Mouse (Mus musculus) macrophage (primary cell): ENCODE data around the gene Tbrg4. TPM values are rescaled to one million over a fixed set of nuclear protein-coding genes. Genes with fewer than 3 reads are reported as not detected.

Experiments
- H3K27ac ChIP-seq: fragments of 350-480 bp; formaldehyde crosslinking; 2 replicates; pipeline ENCODE4 v1.9.0; 2021
- H3K36me3 ChIP-seq: fragments of 350-480 bp; formaldehyde crosslinking; 2 replicates; pipeline ENCODE4 v1.9.0; 2021; ENCODE audit errors: inconsistent target
- H3K4me3 ChIP-seq: fragments of 350-480 bp; formaldehyde crosslinking; 2 replicates; pipeline ENCODE4 v1.9.0; 2021; ENCODE audit errors: inconsistent target
- H3K79me2 ChIP-seq: fragments of 350-480 bp; formaldehyde crosslinking; 2 replicates; pipeline ENCODE4 v1.9.0; 2021; ENCODE audit errors: inconsistent target
- WGBS: methylation state at CpG from one replicate; pipeline ENCODE4 v1.1.7; 2026; ENCODE audit warnings: inconsistent platforms; ENCODE audit not compliant: missing documents; 5-methylcytosine and 5-hydroxymethylcytosine counted together
- polyA plus RNA-seq: library from polyadenylated mRNA; stranded (reverse); fragments of 250-400 nt; gene quantifications from 3 replicates; pipeline ENCODE4 v1.2.4, GENCODE M21; 2018; ENCODE audit warnings: inconsistent platforms

Gene Tbrg4
- polyA plus RNA-seq, 1 experiment from 2014 or later, result 15.0 TPM

DNA sequence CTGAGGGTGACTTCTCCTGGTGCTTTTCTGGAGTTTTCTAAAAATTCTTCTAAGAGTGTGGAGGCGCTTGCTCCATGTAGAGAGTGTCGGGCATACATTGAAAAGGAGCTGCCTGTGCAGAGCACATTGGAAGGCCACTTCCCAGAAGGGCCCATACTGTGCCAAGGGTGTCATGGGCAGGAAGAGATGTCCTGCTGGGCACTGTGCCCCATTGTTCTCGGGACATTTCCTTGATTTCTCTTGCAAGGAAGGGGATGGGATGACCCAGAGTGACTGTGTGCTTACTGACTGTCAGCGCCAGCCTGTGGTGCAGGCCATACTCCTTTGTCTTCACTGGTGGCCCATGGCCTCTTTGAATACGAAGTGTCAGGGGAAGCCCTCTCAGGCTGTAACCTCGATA, 13.2 kb upstream of the Tbrg4 start:
- no peak overlapping the region for H3K4me3 ChIP-seq
- no peaks in the 10 kb centered on the region for H3K36me3 ChIP-seq
- no peaks in the 10 kb centered on the region for H3K79me2 ChIP-seq
- no peak overlapping the region for H3K27ac ChIP-seq
- WGBS, result 81% methylated on average over 6 of the region's 6 CpGs

DNA sequence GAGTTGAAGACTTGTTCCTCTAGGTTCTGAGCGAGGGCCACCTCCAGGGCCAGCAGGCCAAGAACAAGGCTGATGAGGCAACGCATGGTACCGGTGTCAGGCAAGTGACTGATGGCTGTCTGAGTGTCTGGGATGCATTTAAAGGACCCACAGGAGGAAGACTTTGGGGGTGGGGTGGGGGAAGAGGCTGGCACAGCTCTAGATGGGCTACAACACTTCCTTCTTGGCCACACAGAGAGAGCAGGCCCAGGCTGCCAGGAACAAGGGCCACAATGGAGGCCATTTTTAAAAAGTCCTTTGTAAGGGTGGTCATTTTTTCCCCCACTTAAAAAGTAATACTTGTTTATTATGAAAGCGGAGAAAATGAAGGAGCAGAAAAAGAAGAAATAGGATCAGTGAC, 12.7 kb upstream of the Tbrg4 start, which contains the start of gene Wap:
TSS of gene Wap (minus strand) at position 101 of the 400 bp plus-strand sequence.
- no peak within 1 kb of the TSS for H3K4me3 ChIP-seq
- no peak within 1 kb of the TSS for H3K27ac ChIP-seq
- no peaks in the 10 kb centered on the region for H3K36me3 ChIP-seq
- 97% methylated on average over 4 of the region's 4 CpGs for WGBS
- no peaks in the 10 kb centered on the region for H3K79me2 ChIP-seq

DNA sequence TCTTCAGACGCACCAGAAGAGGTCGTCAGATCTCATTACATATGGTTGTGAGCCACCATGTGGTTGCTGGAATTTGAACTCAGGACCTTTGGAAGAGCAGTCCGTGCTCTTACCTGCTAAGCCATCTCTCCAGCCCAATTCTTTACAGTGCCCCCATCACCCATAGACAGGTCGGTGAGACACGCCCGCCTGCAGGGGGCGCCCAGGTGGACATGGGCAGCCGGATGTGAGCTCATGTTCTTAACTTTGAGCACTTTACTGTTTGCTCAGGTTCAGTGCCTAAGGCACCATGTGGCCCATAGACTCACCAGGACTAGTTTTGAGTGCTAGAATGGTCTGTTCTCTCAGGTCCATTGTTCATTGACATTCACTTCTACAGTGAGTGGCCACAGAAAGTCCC, 10.3 kb upstream of the Tbrg4 start:
- Histone ChIP-seq H3K4me3 (no peak overlapping the region), H3K27ac (no peak overlapping the region), H3K36me3 (no peaks in the 10 kb centered on the region), H3K79me2 (no peaks in the 10 kb centered on the region)
- 83% methylated on average over 8 of the region's 8 CpGs for WGBS

DNA sequence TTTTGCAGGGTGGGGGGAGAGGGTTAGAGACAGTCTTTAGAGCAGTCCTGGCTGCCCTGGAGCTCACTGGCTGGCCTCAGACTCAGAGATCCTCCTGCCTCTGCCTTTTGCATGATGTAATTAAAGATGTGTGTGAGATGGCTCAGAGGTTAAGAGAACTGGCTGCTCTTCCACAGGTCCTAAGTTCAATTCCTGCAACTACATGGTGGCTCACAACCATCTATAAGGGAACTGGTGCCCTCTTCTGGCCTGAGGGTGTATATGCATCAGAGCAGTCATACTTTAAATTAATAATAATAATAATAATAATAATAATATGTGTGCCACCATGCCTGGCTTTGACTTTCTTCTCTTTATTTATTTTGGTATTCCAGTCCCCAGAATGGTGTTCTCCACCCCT, 3.8 kb upstream of the Tbrg4 start:
- no peaks in the 10 kb centered on the region for H3K36me3 ChIP-seq

DNA sequence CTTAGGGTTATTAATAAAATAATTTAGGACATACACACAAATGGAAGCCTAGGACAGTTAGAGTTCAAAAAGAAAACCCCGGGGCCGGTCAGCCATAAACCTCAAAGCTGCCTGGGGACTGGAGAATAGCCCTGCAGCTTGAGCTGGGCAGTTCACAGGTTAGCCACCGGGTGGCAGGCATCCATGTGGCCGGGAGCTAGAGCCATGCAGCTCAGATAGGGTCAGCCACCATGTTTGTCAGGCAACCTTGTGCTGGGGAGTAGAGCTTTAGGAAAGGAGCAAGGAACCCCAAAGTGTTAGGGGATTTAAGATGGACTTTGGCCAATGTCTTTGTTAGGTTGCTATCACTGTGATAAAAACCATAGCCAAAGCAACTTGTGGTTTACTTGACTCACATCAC, 2.7 kb upstream of the Tbrg4 start:
- Histone ChIP-seq H3K36me3 (peaks cover 4% of the 10 kb centered on the region; the same call in 1 of the 2 replicates), H3K27ac (peak overlapping the region; percentile 92), H3K79me2 (peaks cover 28% of the 10 kb centered on the region), H3K4me3 (no peak overlapping the region)
- WGBS, result 48% methylated on average over 4 of the region's 4 CpGs

More for the DNA sequence above, 3.8 kb upstream of the Tbrg4 start:
- Histone ChIP-seq H3K4me3 (no peak overlapping the region), H3K79me2 (peaks cover 17% of the 10 kb centered on the region), H3K27ac (no peak overlapping the region)

DNA sequence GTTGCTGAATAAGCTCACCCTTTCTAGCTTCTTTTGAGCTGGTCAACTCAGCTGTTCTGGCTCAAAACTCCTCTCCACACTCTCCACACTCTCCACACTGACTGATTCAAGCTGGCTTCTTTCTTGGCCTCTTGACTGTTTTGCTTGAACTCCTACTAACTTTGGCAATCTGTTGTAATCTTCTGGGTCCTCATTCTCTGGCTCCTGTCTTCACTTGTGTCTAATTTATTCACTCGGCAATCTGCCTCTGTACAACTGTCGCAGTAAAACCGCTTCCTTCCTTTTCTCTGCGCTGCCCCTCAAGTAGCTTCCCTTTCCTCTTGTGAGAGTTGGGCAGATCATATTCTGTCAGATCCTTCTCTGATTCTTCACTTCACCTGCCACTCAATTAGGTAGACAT, 1.9 kb upstream of the Tbrg4 start:
- Histone ChIP-seq H3K4me3 (peak overlapping the region; percentile 91; the same call in 1 of the 2 replicates), H3K79me2 (peaks cover 36% of the 10 kb centered on the region), H3K36me3 (peaks cover 12% of the 10 kb centered on the region; the same call in 1 of the 2 replicates), H3K27ac (peak overlapping the region; percentile 92)
- WGBS, result 3% methylated on average over 4 of the region's 4 CpGs

DNA sequence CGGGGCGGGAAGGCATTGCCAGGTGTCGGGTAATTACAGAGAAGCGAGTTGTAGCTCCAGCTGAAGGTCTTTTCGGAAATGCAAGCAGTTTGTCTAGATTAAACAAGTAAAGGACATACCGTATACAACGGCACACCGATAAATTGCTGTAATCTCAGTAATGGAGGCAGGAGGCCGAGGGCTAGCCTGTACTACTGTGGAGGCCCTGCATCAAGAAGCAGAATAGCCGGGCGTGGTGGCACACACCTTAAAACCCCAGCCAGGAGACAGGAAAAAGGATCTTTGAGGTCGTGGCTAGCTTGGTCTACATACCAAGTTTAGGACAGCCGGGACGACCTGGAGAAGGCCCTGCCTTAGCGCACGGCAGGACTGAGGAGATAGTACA, 513 bp upstream of the Tbrg4 start:
- peaks cover 25% of the 10 kb centered on the region for H3K36me3 ChIP-seq
- peaks cover 50% of the 10 kb centered on the region for H3K79me2 ChIP-seq
- H3K4me3 ChIP-seq, result peak overlapping the region; percentile 91
- WGBS, result 12% methylated on average over 16 of the region's 16 CpGs
- peak overlapping the region; percentile 92 for H3K27ac ChIP-seq

DNA sequence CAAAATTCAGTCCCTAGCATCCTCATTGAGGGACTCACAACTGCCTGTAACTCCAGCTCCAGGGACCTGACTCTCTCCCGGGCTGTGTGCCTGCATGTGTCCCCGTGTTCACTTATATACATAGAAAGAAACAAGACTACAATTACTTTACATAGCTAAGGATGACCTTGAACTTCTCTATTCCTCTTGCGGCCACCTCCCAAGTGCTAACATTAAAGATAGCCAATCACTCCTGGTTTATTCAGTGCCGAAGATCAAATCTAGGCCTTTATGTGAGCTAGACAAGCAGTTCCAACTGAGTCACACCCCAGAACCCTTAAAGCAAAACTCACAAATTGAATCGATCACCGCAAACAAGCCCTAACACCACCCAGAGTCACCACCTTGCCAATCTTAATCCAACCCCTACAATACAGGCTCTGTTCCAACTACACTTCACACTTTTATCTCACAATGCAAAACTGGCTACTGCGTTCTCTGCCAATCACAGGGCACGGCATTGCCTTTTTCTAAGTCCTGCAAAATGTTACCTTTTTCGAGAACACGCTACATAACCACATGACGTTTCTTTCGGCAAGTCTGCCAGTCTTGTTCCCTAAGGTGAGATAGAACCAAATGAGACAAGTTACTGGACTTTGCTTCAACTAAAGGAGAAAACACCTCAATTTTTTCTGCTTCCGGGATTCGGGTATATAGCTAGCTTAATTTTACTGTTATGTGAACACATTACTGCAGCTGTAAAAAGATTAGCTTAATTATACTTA, 1.1 kb downstream of the Tbrg4 start:
- peak overlapping the region; percentile 92 for H3K27ac ChIP-seq
- peaks cover 40% of the 10 kb centered on the region for H3K36me3 ChIP-seq
- peak overlapping the region; percentile 91 for H3K4me3 ChIP-seq
- 57% methylated on average over 14 of the region's 14 CpGs for WGBS
- H3K79me2 ChIP-seq, result peaks cover 58% of the 10 kb centered on the region

DNA sequence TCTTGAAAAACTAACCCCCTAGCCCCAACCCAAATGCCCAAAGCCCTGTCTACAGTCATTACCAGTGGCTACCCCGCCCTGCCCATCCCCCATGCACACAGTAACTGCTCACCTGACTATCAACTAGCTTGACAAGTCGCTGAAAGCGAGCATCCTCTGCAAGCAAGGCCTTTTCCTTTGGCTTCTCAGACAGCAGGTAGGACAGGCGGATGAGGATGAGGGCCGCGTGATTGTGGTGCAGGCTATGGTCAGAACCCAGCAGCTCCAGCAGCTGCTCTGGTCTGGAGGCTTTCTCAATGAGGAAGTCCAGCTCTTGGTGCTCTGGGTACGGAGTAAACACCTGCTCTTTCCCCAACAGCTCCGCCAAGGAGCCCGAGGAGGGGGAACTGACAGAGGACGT, 2.2 kb downstream of the Tbrg4 start:
- WGBS, result 33% methylated on average over 10 of the region's 10 CpGs
- Histone ChIP-seq H3K4me3 (no peak overlapping the region; the same call in 1 of the 2 replicates), H3K79me2 (peaks cover 58% of the 10 kb centered on the region), H3K36me3 (peaks cover 51% of the 10 kb centered on the region), H3K27ac (no peak overlapping the region)

DNA sequence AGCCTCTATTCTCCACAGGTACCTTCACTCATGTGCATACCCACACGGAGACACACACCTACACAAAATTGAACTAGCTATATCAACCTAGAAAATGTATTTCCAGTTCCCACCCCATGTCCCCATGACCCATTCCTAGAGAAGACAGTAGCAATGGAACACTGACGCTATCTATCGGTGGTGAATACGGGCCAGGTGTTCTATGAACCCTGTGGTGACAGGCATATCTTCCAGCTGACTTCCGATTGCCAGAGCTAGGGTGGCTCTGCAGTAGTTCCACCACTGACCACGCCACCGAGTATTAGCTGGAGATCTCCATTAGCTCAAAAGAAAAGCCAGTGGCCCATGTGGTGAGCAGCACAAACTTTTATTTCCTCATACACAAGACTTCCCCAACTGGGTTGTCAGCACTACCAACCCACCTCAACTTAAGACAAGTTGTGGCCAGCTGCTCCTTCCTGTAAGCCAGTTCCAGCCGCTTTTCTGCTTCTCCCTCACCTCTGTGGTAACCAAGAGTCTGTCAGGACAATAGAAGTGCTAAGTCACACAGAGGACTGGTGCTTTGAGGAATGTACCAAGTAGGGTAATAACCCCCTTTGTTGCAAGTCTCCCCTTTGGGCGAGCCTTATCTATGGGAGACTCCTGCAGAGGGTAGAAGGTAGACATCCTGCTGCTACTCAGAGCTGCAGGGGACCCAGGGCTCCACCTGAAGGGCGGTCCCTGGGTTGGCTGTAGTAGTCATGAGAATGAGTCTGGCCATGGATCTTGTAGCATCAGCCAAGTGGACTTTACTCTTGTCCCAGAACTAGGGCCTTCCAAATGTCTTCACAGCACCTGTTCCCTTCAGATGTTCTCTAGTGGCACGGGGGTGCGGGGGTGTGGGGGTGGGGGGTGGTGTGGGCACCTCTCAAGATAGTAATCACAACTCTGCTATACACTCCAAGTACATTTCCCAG, 10.3 kb downstream of the Tbrg4 start:
- Histone ChIP-seq H3K4me3 (no peak overlapping the region), H3K27ac (no peak overlapping the region), H3K36me3 (peaks cover 60% of the 10 kb centered on the region), H3K79me2 (peaks cover under 1% of the 10 kb centered on the region; the same call in 1 of the 2 replicates)
- WGBS, result 42% methylated on average over 12 of the region's 12 CpGs

DNA sequence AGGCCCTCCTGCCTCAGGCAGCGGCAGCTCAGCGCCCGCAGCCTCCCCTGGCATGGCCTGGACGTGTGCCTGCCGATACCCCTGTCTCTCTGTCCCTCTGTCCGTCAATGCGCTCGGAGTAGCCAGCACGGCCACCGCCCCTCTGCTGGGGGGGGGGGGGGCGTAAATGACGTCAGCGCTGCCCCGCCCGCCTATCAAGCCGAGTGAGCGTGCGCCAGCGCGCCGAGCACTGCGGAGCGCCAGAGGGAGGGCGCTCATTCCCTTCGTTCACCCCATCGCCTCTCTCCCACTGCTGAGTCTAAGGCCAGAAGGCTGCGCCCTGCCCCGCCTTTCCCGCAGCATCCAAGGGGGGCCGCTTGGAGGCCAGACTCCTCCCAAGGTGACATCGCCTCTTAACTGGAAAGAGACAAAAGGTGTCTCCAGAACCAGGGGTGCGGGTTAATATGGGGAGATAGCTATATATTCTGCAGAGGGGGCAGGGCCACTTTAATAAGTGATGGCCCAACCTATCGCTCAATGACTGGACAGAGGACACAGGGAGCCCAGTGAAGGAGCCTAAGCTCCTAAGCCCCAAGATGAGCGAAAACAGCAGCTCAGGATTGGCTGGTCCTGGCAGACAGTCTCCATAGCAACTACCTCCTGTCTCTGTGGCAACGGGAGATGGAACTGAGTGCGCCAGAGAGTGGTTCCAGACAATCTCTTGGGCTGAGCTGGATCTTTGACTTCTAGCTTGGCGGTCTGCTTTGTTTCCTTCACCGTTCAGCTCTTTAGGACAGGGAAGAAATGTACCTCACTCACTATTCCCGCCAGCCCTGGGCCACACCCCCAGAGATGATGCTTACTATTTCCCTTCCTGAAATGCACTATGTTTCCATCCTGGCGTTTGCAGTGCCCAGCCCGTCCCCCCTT, 20.1 kb downstream of the Tbrg4 start, which contains the start of gene Nacad:
TSS of gene Nacad (minus strand) at position 563 of the 909 bp plus-strand sequence.
- no peaks in the 10 kb centered on the region for H3K36me3 ChIP-seq
- H3K27ac ChIP-seq, result no peak within 1 kb of the TSS
- no peak within 1 kb of the TSS for H3K4me3 ChIP-seq
- 10% methylated on average over 41 of the region's 41 CpGs for WGBS
- no peaks in the 10 kb centered on the region for H3K79me2 ChIP-seq

DNA sequence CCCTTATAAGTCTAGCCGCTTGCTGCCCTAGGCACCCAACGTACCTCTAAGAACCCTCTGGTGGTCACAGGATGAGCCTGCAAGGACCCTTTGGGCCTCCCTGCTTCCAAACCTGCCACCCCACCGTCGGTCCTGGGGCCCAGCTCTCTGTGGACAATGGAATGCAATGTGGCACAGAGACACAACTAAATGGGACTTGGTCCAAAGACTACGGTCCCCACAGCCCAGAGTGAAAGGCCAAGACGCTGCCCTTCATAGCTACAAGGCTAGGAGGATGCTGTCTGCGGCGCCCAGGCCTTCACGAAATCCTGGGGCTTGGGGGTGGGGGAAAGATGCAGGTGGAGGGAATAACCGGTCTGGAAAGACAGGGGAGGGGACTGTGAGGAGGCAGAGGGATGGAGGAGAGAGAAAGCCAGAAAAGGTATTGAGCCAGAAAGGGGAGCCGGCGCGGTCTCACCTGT, 20.8 kb downstream of the Tbrg4 start:
- no peak overlapping the region for H3K4me3 ChIP-seq
- H3K27ac ChIP-seq, result no peak overlapping the region
- WGBS, result 34% methylated on average over 13 of the region's 13 CpGs
- H3K79me2 ChIP-seq, result no peaks in the 10 kb centered on the region
- H3K36me3 ChIP-seq, result no peaks in the 10 kb centered on the region

DNA sequence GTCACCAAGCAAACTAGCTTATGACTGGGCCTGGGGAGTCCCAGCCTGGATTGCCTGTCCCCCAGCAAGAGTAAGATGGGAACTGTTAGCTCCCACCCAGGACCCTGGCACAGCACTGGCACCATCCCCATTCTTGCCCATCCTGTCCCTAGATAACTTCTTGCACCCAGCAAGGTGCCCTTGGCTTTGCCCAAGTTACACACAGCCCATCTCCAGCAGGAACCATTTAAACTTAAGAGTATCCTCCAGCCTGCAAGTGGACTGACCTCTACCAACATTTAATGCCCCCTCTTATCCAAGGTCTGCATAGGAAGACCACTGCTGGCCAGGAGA, 21.3 kb downstream of the Tbrg4 start:
- H3K4me3 ChIP-seq, result no peak overlapping the region
- H3K36me3 ChIP-seq, result no peaks in the 10 kb centered on the region
- H3K79me2 ChIP-seq, result no peaks in the 10 kb centered on the region
- H3K27ac ChIP-seq, result no peak overlapping the region
